Mouse (Mus musculus): ENCODE data around the gene Sppl3. TPM values are rescaled to one million over a fixed set of nuclear protein-coding genes. Genes with fewer than 3 reads are reported as not detected.

Sppl3 gene
- total and polyA plus RNA-seq, 3 experiments: 14.3 to 29.2 (median 14.9) TPM

GRCm38 (mm10) chr5:115026170-115026569 lies 15.2 kb downstream of the Sppl3 start:
- TF ChIP-seq KAT2A (IDR thresholded peaks at IDR 0.05; ENCODE audit: insufficient replicate concordance, low read length) (no peak), UBTF (IDR thresholded peaks at IDR 0.05; ENCODE audit: low read depth, low read length) (no peak), MXI1 (IDR thresholded peaks at IDR 0.05; ENCODE audit: low read depth, low read length) (no peak), ZNF384 (IDR thresholded peaks at IDR 0.05; ENCODE audit: low read depth, low read length) (no peak)
- H3K9ac ChIP-seq (ENCODE audit: insufficient read depth, low read depth): no peak overlapping the region
- in situ Hi-C loops (cut with MboI; ENCODE audit: low pct_ligation_motif_present, low pct_unique_long_range_greater_than_20kb, low sequenced_read_pairs) (no loop called here), dilution Hi-C loops (cut with MboI; ENCODE audit: extremely low pct_ligation_motif_present, extremely low pct_unique_long_range_greater_than_20kb, low sequenced_read_pairs) (no loop called here)
- no peak overlapping the region for H3K27ac ChIP-seq (ENCODE audit: insufficient read depth, low read depth)
- DNase-seq (ENCODE audit: extremely low read depth): no peak
- peaks cover 3 to 44% of the 10 kb centered on the region in 2 experiments; a peak in 2 of 4 replicates for H3K4me1 ChIP-seq (ENCODE audit: control insufficient read depth in 1 of 2, insufficient read depth in 2 of 2)
- H3K4me3 ChIP-seq (replicated peaks in 1 of 3; ENCODE audit: low read depth in 2 of 3, low read length in 2 of 3, poor library complexity in 1 of 3): no peak overlapping the region
- no peaks in the 10 kb centered on the region for H3K27me3 ChIP-seq (replicated peaks)
- peaks cover 66% of the 10 kb centered on the region for H3K79me2 ChIP-seq (replicated peaks; ENCODE audit: control insufficient read depth, extremely low read depth, insufficient read depth, poor library complexity, severe bottlenecking)
- no peak overlapping the region for H3K4me2 ChIP-seq (ENCODE audit: insufficient read depth, low read depth, poor library complexity, severe bottlenecking)
- peaks cover 3% of the 10 kb centered on the region for H3K9me3 ChIP-seq (replicated peaks; ENCODE audit: low read length)
- H3K36me3 ChIP-seq (replicated peaks in 1 of 2; ENCODE audit: control insufficient read depth in 1 of 2, insufficient read depth in 1 of 2, low read length in 1 of 2): peaks cover 0 to 34% of the 10 kb centered on the region in 2 experiments

GRCm38 (mm10) chr5:115027109-115027508 lies 16.2 kb downstream of the Sppl3 start:
- no peak overlapping the region for H3K27ac ChIP-seq (ENCODE audit: insufficient read depth, low read depth)
- no peak for DNase-seq (ENCODE audit: extremely low read depth)
- H3K4me1 ChIP-seq (ENCODE audit: control insufficient read depth in 1 of 2, insufficient read depth in 2 of 2): peaks cover 3 to 54% of the 10 kb centered on the region in 2 experiments; a peak in 2 of 4 replicates
- H3K9me3 ChIP-seq (replicated peaks; ENCODE audit: low read length): peaks cover 3% of the 10 kb centered on the region
- no peak overlapping the region for H3K9ac ChIP-seq (ENCODE audit: insufficient read depth, low read depth)
- H3K4me3 ChIP-seq (replicated peaks in 1 of 3; ENCODE audit: low read depth in 2 of 3, low read length in 2 of 3, poor library complexity in 1 of 3): no peak overlapping the region
- TF ChIP-seq NELFE (IDR thresholded peaks at IDR 0.05; ENCODE audit: low read depth, low read length) (no peak), JUN (IDR thresholded peaks at IDR 0.05; ENCODE audit: insufficient read depth, low read depth, low read length) (no peak), MEF2A (IDR thresholded peaks at IDR 0.05; ENCODE audit: borderline replicate concordance, low read depth, low read length) (no peak), RAD21 (IDR thresholded peaks at IDR 0.05; ENCODE audit: low read depth, low read length) (no peak), ZKSCAN1 (IDR thresholded peaks at IDR 0.05; ENCODE audit: borderline replicate concordance, low read depth, low read length) (no peak)
- dilution Hi-C loops (cut with MboI; ENCODE audit: extremely low pct_ligation_motif_present, extremely low pct_unique_long_range_greater_than_20kb, low sequenced_read_pairs) (no loop called here), in situ Hi-C loops (cut with MboI; ENCODE audit: low pct_ligation_motif_present, low pct_unique_long_range_greater_than_20kb, low sequenced_read_pairs) (no loop called here)
- no peak overlapping the region for H3K4me2 ChIP-seq (ENCODE audit: insufficient read depth, low read depth, poor library complexity, severe bottlenecking)
- no peaks in the 10 kb centered on the region for H3K27me3 ChIP-seq (replicated peaks)
- H3K79me2 ChIP-seq (replicated peaks; ENCODE audit: control insufficient read depth, extremely low read depth, insufficient read depth, poor library complexity, severe bottlenecking): peaks cover 59% of the 10 kb centered on the region
- peaks cover 0 to 29% of the 10 kb centered on the region in 2 experiments for H3K36me3 ChIP-seq (replicated peaks in 1 of 2; ENCODE audit: control insufficient read depth in 1 of 2, insufficient read depth in 1 of 2, low read length in 1 of 2)

GRCm38 (mm10) chr5:115028920-115029319 lies 18.0 kb downstream of the Sppl3 start:
- no peak overlapping the region for H3K4me2 ChIP-seq (ENCODE audit: insufficient read depth, low read depth, poor library complexity, severe bottlenecking)
- dilution Hi-C loops (cut with MboI; ENCODE audit: extremely low pct_ligation_motif_present, extremely low pct_unique_long_range_greater_than_20kb, low sequenced_read_pairs): no loop called here
- in situ Hi-C loops (cut with MboI; ENCODE audit: low pct_ligation_motif_present, low pct_unique_long_range_greater_than_20kb, low sequenced_read_pairs): no loop called here
- peaks cover 3% of the 10 kb centered on the region for H3K9me3 ChIP-seq (replicated peaks; ENCODE audit: low read length)
- DNase-seq (ENCODE audit: extremely low read depth): no peak
- peaks cover 5 to 72% of the 10 kb centered on the region in 2 experiments; a peak in 2 of 4 replicates for H3K4me1 ChIP-seq (ENCODE audit: control insufficient read depth in 1 of 2, insufficient read depth in 2 of 2)
- H3K27me3 ChIP-seq (replicated peaks): no peaks in the 10 kb centered on the region
- H3K36me3 ChIP-seq (replicated peaks in 1 of 2; ENCODE audit: control insufficient read depth in 1 of 2, insufficient read depth in 1 of 2, low read length in 1 of 2): peaks cover 0 to 37% of the 10 kb centered on the region in 2 experiments
- H3K27ac ChIP-seq (ENCODE audit: insufficient read depth, low read depth): no peak overlapping the region
- no peak overlapping the region for H3K9ac ChIP-seq (ENCODE audit: insufficient read depth, low read depth)
- no peak for TF ChIP-seq CTCF (conservative IDR thresholded peaks at IDR 0.05 in 1 of 2, IDR thresholded peaks at IDR 0.05 in 1 of 2; ENCODE audit: low read depth in 2 of 2, low read length in 2 of 2)
- TF ChIP-seq UBTF (IDR thresholded peaks at IDR 0.05; ENCODE audit: low read depth, low read length): no peak
- TF ChIP-seq MYC (IDR thresholded peaks at IDR 0.05; ENCODE audit: low read depth, low read length): no peak
- H3K79me2 ChIP-seq (replicated peaks; ENCODE audit: control insufficient read depth, extremely low read depth, insufficient read depth, poor library complexity, severe bottlenecking): peaks cover 52% of the 10 kb centered on the region
- no peak overlapping the region for H3K4me3 ChIP-seq (replicated peaks in 1 of 3; ENCODE audit: low read depth in 2 of 3, low read length in 2 of 3, poor library complexity in 1 of 3)

All from CH12.LX (cell line).